Mouse (Mus musculus): ENCODE measurements around the gene Map7d2. TPM values are rescaled to one million over a fixed set of nuclear protein-coding genes. Genes with fewer than 3 reads are reported as not detected.
"Not testable (repeated sequence)": the region's sequence is repeated elsewhere in the genome, so short reads cannot be mapped to it uniquely, and the experiment has no call there.

Gene Map7d2
- total and polyA plus RNA-seq, 3 experiments = 0.10 TPM; not detected in 2

- H3K4me1 ChIP-seq (ENCODE audit: control insufficient read depth in 1 of 2, insufficient read depth in 2 of 2, low read length in 2 of 2) = no peaks in the 10 kb centered on the region
- no peak overlapping the region for H3K4me3 ChIP-seq (ENCODE audit: control insufficient read depth in 1 of 2, insufficient read depth in 1 of 2, low read depth in 2 of 2, low read length in 2 of 2)
- no peaks in the 10 kb centered on the region for H3K27me3 ChIP-seq (ENCODE audit: control insufficient read depth in 1 of 2, insufficient read depth in 2 of 2, low read length in 2 of 2)
- no peaks in the 10 kb centered on the region for H3K36me3 ChIP-seq (ENCODE audit: control insufficient read depth in 1 of 2, insufficient read depth in 2 of 2, low read length in 2 of 2)
- H3K9me3 ChIP-seq (replicated peaks; ENCODE audit: insufficient read depth, low read length) = no peaks in the 10 kb centered on the region
- TF ChIP-seq TCF12 (IDR thresholded peaks at IDR 0.05; ENCODE audit: low read depth, low read length) = no peak
- no peak for TF ChIP-seq SMC3 (IDR thresholded peaks at IDR 0.05; ENCODE audit: low read depth, low read length)
- no peak for TF ChIP-seq MEF2A (IDR thresholded peaks at IDR 0.05; ENCODE audit: extremely low read depth, insufficient replicate concordance, low read depth, low read length, poor library complexity, severe bottlenecking)
- TF ChIP-seq POLR2A (IDR thresholded peaks at IDR 0.05; ENCODE audit: control insufficient read depth in 1 of 2, insufficient read depth in 1 of 2, low read depth in 1 of 2, low read length in 2 of 2, poor library complexity in 1 of 2) = no peak
- no peak for TF ChIP-seq MYC (IDR thresholded peaks at IDR 0.05; ENCODE audit: low read depth, low read length)
- no peak for TF ChIP-seq CHD2 (IDR thresholded peaks at IDR 0.05; ENCODE audit: low read length)
- TF ChIP-seq KAT2A (conservative IDR thresholded peaks at IDR 0.05; ENCODE audit: low read depth, low read length) = no peak
- TF ChIP-seq CTCF (IDR thresholded peaks at IDR 0.05 in 2 of 3, conservative IDR thresholded peaks at IDR 0.05 in 1 of 3; ENCODE audit: control insufficient read depth in 1 of 3, insufficient read depth in 1 of 3, low read depth in 2 of 3, low read length in 3 of 3, poor library complexity in 1 of 3, severe bottlenecking in 1 of 3) = no peak
- no peak for TF ChIP-seq EP300 (IDR thresholded peaks at IDR 0.05; ENCODE audit: low read depth in 1 of 2, low read length in 2 of 2)
- no peak for TF ChIP-seq SIN3A (IDR thresholded peaks at IDR 0.05; ENCODE audit: low read length)
- no peak for TF ChIP-seq USF1 (IDR thresholded peaks at IDR 0.05; ENCODE audit: low read depth, low read length)
- no peak for TF ChIP-seq ZMIZ1 (IDR thresholded peaks at IDR 0.05; ENCODE audit: low read depth, low read length)
- no peak for TF ChIP-seq TAL1 (IDR thresholded peaks at IDR 0.05; ENCODE audit: low read length)
- H3K27ac ChIP-seq (ENCODE audit: control insufficient read depth, low read depth, low read length) = no peak overlapping the region
- no peak overlapping the region for H3K9ac ChIP-seq (ENCODE audit: control insufficient read depth, low read depth, low read length, poor library complexity, severe bottlenecking)
- no peak for DNase-seq (ENCODE audit: low read depth, low spot score)
- no peaks in the 10 kb centered on the region for H3K79me2 ChIP-seq (ENCODE audit: control insufficient read depth, insufficient read depth, low read length, poor library complexity)
Measured at GRCm38 (mm10) chrX:159414829-159415673, 679 bp downstream of the Map7d2 start.

DNA sequence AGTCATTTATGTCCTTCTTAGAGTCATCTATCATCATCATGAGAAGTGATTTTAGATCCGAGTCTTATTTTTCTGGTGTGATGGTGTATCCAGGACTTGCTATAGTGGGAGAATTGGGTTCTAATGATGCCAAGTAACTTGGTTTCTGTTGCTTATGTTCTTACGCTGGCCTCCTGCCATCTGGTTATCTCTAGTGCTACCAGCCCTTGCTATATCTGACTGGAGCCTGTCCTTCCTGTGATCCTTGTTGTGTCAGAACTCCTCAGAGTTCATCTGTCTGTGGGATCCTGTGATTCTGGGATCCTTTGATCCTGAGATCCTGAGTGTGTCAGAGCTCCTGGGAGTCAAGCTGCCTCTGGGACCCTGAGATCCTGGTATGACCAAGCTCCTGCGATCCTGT, 16.1 kb downstream of the Map7d2 start:
- H3K27me3 ChIP-seq (ENCODE audit: control insufficient read depth in 1 of 2, insufficient read depth in 2 of 2, low read length in 2 of 2); H3K4me1 ChIP-seq (ENCODE audit: control insufficient read depth in 1 of 2, insufficient read depth in 2 of 2, low read length in 2 of 2); H3K79me2 ChIP-seq (ENCODE audit: control insufficient read depth, insufficient read depth, low read length, poor library complexity); H3K4me3 ChIP-seq (ENCODE audit: control insufficient read depth in 1 of 2, insufficient read depth in 1 of 2, low read depth in 2 of 2, low read length in 2 of 2); H3K9ac ChIP-seq (ENCODE audit: control insufficient read depth, low read depth, low read length, poor library complexity, severe bottlenecking); H3K9me3 ChIP-seq (replicated peaks; ENCODE audit: insufficient read depth, low read length); H3K27ac ChIP-seq (ENCODE audit: control insufficient read depth, low read depth, low read length); H3K36me3 ChIP-seq (ENCODE audit: control insufficient read depth in 1 of 2, insufficient read depth in 2 of 2, low read length in 2 of 2): not testable (repeated sequence)
- peak; percentile 48 for TF ChIP-seq TCF12 (IDR thresholded peaks at IDR 0.05; ENCODE audit: low read depth, low read length)
- TF ChIP-seq GATA1 (IDR thresholded peaks at IDR 0.05; ENCODE audit: low read depth, low read length) = peak; percentile 54
- TF ChIP-seq EP300 (IDR thresholded peaks at IDR 0.05; ENCODE audit: low read depth in 1 of 2, low read length in 2 of 2) = peak; percentile 47 to 52
- peak; percentile 57 for DNase-seq (ENCODE audit: low read depth, low spot score)

Measured in MEL (cell line).